Mouse (Mus musculus): ENCODE results near the gene Gak. TPM values are rescaled to one million over a fixed set of nuclear protein-coding genes. Genes with fewer than 3 reads are reported as not detected.

Gak gene
- total RNA-seq (2021): 10 to 100 TPM; 87.3 to 90.5 TPM
- long read RNA-seq, experiment 1, full-length matches to known transcripts: 5 of 32 reads
- long read RNA-seq, experiment 1, partial matches to known transcripts: 17 of 32 reads
- long read RNA-seq, experiment 1, other reads (novel, unspliced or antisense): 10 of 32 reads
- long read RNA-seq, experiment 2, full-length matches to known transcripts: 7 of 32 reads
- long read RNA-seq, experiment 2, partial matches to known transcripts: 18 of 32 reads
- long read RNA-seq, experiment 2, other reads (novel, unspliced or antisense): 7 of 32 reads

GRCm38 (mm10) chr5:108629634-108630483 lies at the start of gene Gak, which contains the start of gene Tmem175:
TSS of gene Gak (minus strand) at chr5:108629755.
TSS of gene Tmem175 (plus strand) at chr5:108629770.
- intact Hi-C loops (cut with DNase I): no loop called here
- DNase-seq (ENCODE audit: low spot score in 2 of 2): peak; percentile 93

- intact Hi-C loops (cut with DNase I): loop anchor here (5.0 kb wide), 1 partner anchor 49 kb away; no protein-coding TSS in a partner anchor
These were observed 48.8 kb upstream of the Gak start for GRCm38 (mm10) chr5:108678296-108678854.

GRCm38 (mm10) chr5:108677605-108678295 lies 48.2 kb upstream of the Gak start:
- peak; percentile 83 to 93 for DNase-seq (ENCODE audit: low spot score in 2 of 2)
- intact Hi-C loops (cut with DNase I): loop anchor here (1.0 to 5.0 kb wide), 2 partner anchors 8 to 50 kb away; partner anchors contain the start of gene Dgkq

More at GRCm38 (mm10) chr5:108678296-108678854, 48.8 kb upstream of the Gak start:
- DNase-seq (ENCODE audit: low spot score in 2 of 2): no peak

GRCm38 (mm10) chr5:108676772-108677498 lies 47.4 kb upstream of the Gak start:
- peak in 1 of 2 experiments; percentile 35 for DNase-seq (ENCODE audit: low spot score in 2 of 2)
- intact Hi-C loops (cut with DNase I): loop anchor here (1.0 to 5.0 kb wide), 2 partner anchors 8 to 50 kb away; partner anchors contain the start of gene Dgkq

- intact Hi-C loops (cut with DNase I): loop anchor here (5.0 kb wide), 1 partner anchor 52 kb away; no protein-coding TSS in a partner anchor
- DNase-seq (ENCODE audit: low spot score in 2 of 2): no peak
These were observed 45.8 kb upstream of the Gak start, which contains the start of gene Slc26a1 for GRCm38 (mm10) chr5:108675251-108675816. TSS of gene Slc26a1 (minus strand) at chr5:108675569.

GRCm38 (mm10) chr5:108674624-108675023 lies 45.1 kb upstream of the Gak start:
- intact Hi-C loops (cut with DNase I): loop anchor here (5.0 kb wide), 1 partner anchor 53 kb away; no protein-coding TSS in a partner anchor
- no peak for DNase-seq (ENCODE audit: low spot score in 2 of 2)

- intact Hi-C loops (cut with DNase I): no loop called here
- DNase-seq (ENCODE audit: low spot score in 2 of 2): no peak
These were observed 42.2 kb upstream of the Gak start for GRCm38 (mm10) chr5:108671757-108672156.

GRCm38 (mm10) chr5:108670785-108671184 lies 41.2 kb upstream of the Gak start:
- DNase-seq (ENCODE audit: low spot score in 2 of 2): no peak
- intact Hi-C loops (cut with DNase I): no loop called here

- intact Hi-C loops (cut with DNase I): loop anchor here (1.0 to 10.0 kb wide), 2 partner anchors 7 to 1435 kb away; partner anchors contain the start of gene Gtpbp6
- no peak for DNase-seq (ENCODE audit: low spot score in 2 of 2)
These were observed 40.4 kb upstream of the Gak start for GRCm38 (mm10) chr5:108669986-108670385.

- intact Hi-C loops (cut with DNase I): loop anchor here (1.0 to 10.0 kb wide), 2 partner anchors 8 to 1436 kb away; partner anchors contain the start of gene Gtpbp6
- peak; percentile 90 to 92 for DNase-seq (ENCODE audit: low spot score in 2 of 2)
These were observed 39.7 kb upstream of the Gak start, which contains the start of gene Dgkq for GRCm38 (mm10) chr5:108668977-108669936. TSS of gene Dgkq (minus strand) at chr5:108669672.

GRCm38 (mm10) chr5:108668387-108668932 lies 38.9 kb upstream of the Gak start:
- DNase-seq (ENCODE audit: low spot score in 2 of 2): no peak
- intact Hi-C loops (cut with DNase I): loop anchor here (10.0 kb wide), 1 partner anchor 1436 kb away; the partner anchor contains the start of gene Gtpbp6

GRCm38 (mm10) chr5:108667370-108667769 lies 37.8 kb upstream of the Gak start:
- DNase-seq (ENCODE audit: low spot score in 2 of 2): no peak
- intact Hi-C loops (cut with DNase I): loop anchor here (10.0 kb wide), 1 partner anchor 1437 kb away; the partner anchor contains the start of gene Gtpbp6

GRCm38 (mm10) chr5:108665066-108665465 lies 35.5 kb upstream of the Gak start:
- no peak for DNase-seq (ENCODE audit: low spot score in 2 of 2)
- intact Hi-C loops (cut with DNase I): loop anchor here (10.0 kb wide), 1 partner anchor 1440 kb away; the partner anchor contains the start of gene Gtpbp6

GRCm38 (mm10) chr5:108662772-108663171 lies 33.2 kb upstream of the Gak start:
- intact Hi-C loops (cut with DNase I): loop anchor here (10.0 kb wide), 1 partner anchor 1442 kb away; the partner anchor contains the start of gene Gtpbp6

GRCm38 (mm10) chr5:108660632-108661268 lies 31.2 kb upstream of the Gak start:
- peak; percentile 87 to 91 for DNase-seq (ENCODE audit: low spot score in 2 of 2)
- intact Hi-C loops (cut with DNase I): loop anchor here (10.0 kb wide), 1 partner anchor 1444 kb away; the partner anchor contains the start of gene Gtpbp6

More at GRCm38 (mm10) chr5:108662772-108663171, 33.2 kb upstream of the Gak start:
- DNase-seq (ENCODE audit: low spot score in 2 of 2): no peak
